ENCODE assay signal across 23 mouse cellular contexts in genomic region chr14:46363209-46363608, GRCm38 (mm10). TPM values are rescaled to one million over a fixed set of nuclear protein-coding genes. Genes with fewer than 3 reads are reported as not detected.
A peak's percentile ranks its signal among the peaks of the same experiment; 100 is the strongest.
DNase-seq lines count a peak whose midpoint lies in the region; ATAC-seq and TF ChIP-seq lines count a peak whose summit lies in the region.
"Had no signal": no experiment of that assay in that cellular context is flagged by ENCODE, and none has a peak within 500 bp of the region (broad histone marks: within the 10 kb centered on the region; RNA-seq: fewer than 3 reads in every experiment).

No protein-coding gene starts in this region.

- H3K27ac ChIP-seq in heart, adult 2 months, result no peak overlapping the region
- H3K27ac ChIP-seq in heart, embryonic 11.5 days (ENCODE audit: low read depth, low read length), result no peak overlapping the region
- H3K27ac ChIP-seq in testis, adult 2 months (ENCODE audit: control insufficient read depth, insufficient read depth, low read depth, low read length), result no peak overlapping the region
- H3K27ac ChIP-seq in stomach, postnatal 0 days (replicated peaks), result no peak overlapping the region
- H3K27ac ChIP-seq: forebrain, embryonic 12.5 days; liver, embryonic 15.5 days; midbrain, embryonic 10.5 days had no signal

- intact Hi-C loops in heart, adult 2 months (cut with DNase I), result no loop called here

- no peak for DNase-seq in heart, adult 2 months
- DNase-seq in testis, postnatal 10 days (ENCODE audit: low spot score), result no peak
- DNase-seq in kidney, postnatal 4 days, result peak; percentile 35 to 37
- no peak for DNase-seq in stomach, postnatal 0 days (ENCODE audit: low spot score)
- no peak for DNase-seq in frontal cortex, postnatal 36 days (ENCODE audit: low spot score in 2 of 2)
- DNase-seq in heart, postnatal 4 days, result no peak
- DNase-seq: adrenal gland, postnatal 36 days; cerebellum, postnatal 10 days; heart, adult 18-20 months; right cerebral cortex, postnatal 14 days had no signal

- no peak for ATAC-seq in heart, embryonic 11.5 days (replicated peaks; ENCODE audit: insufficient number of reproducible peaks, low FRiP score, low TSS enrichment)
- no peak for ATAC-seq in stomach, postnatal 0 days (ENCODE audit: low FRiP score, low TSS enrichment)
- ATAC-seq: inflammation-experienced regulatory T-cells, adult 6 months had no signal

- H3K79me2 ChIP-seq in heart, adult 2 months (replicated peaks; ENCODE audit: control insufficient read depth, insufficient read depth, low read length), result no peaks in the 10 kb centered on the region

- TF ChIP-seq POLR2A in heart, adult 2 months (IDR thresholded peaks at IDR 0.05; ENCODE audit: insufficient read depth, low read depth, low read length), result no peak
- no peak for TF ChIP-seq POLR2A in testis, adult 2 months (IDR thresholded peaks at IDR 0.05; ENCODE audit: control insufficient read depth, low read depth, low read length)

- TF ChIP-seq CTCF in heart, adult 2 months (IDR thresholded peaks at IDR 0.05), result peak; percentile 27
- no peak for TF ChIP-seq CTCF in testis, adult 2 months (IDR thresholded peaks at IDR 0.05; ENCODE audit: control insufficient read depth, insufficient read depth, insufficient replicate concordance, low read depth, low read length)
- TF ChIP-seq CTCF in stomach, postnatal 0 days (IDR thresholded peaks at IDR 0.05; ENCODE audit: low read depth), result peak; percentile 39; the same call in 1 of the 2 replicates

- H3K27me3 ChIP-seq in heart, adult 2 months (ENCODE audit: control insufficient read depth, insufficient read depth, low read length), result no peaks in the 10 kb centered on the region
- no peaks in the 10 kb centered on the region for H3K27me3 ChIP-seq in heart, embryonic 11.5 days (ENCODE audit: control insufficient read depth, insufficient read depth, low read length)
- H3K27me3 ChIP-seq in testis, adult 2 months (ENCODE audit: control insufficient read depth, insufficient read depth, low read length), result no peaks in the 10 kb centered on the region
- no peaks in the 10 kb centered on the region for H3K27me3 ChIP-seq in stomach, postnatal 0 days (ENCODE audit: control insufficient read depth, insufficient read depth, low read length)
- H3K27me3 ChIP-seq: forebrain, embryonic 12.5 days; liver, embryonic 15.5 days had no signal

- no peak overlapping the region for H3K4me2 ChIP-seq in heart, embryonic 11.5 days
- H3K4me2 ChIP-seq in stomach, postnatal 0 days (replicated peaks; ENCODE audit: low read depth), result no peak overlapping the region
- H3K4me2 ChIP-seq: forebrain, embryonic 12.5 days; liver, embryonic 15.5 days had no signal

- no peak overlapping the region for H3K9ac ChIP-seq in heart, adult 2 months (ENCODE audit: low read depth, low read length)
- no peak overlapping the region for H3K9ac ChIP-seq in heart, embryonic 11.5 days (ENCODE audit: low read depth, low read length)
- H3K9ac ChIP-seq in stomach, postnatal 0 days (ENCODE audit: low read length), result no peak overlapping the region
- H3K9ac ChIP-seq: forebrain, embryonic 12.5 days; liver, embryonic 15.5 days had no signal

- no peak for TF ChIP-seq EP300 in heart, adult 2 months (IDR thresholded peaks at IDR 0.05; ENCODE audit: insufficient read depth, low read depth, low read length)
- TF ChIP-seq EP300 in stomach, postnatal 0 days (optimal IDR thresholded peaks at IDR 0.05), result no peak

- no peak overlapping the region for H3K4me3 ChIP-seq in heart, adult 2 months
- no peak overlapping the region for H3K4me3 ChIP-seq in heart, embryonic 11.5 days (ENCODE audit: low read depth, low read length)
- peak overlapping the region; percentile 56 for H3K4me3 ChIP-seq in testis, adult 2 months (ENCODE audit: control insufficient read depth, low read depth, low read length)
- H3K4me3 ChIP-seq in stomach, postnatal 0 days (ENCODE audit: low read depth, low read length), result no peak overlapping the region
- H3K4me3 ChIP-seq: forebrain, embryonic 12.5 days; liver, embryonic 15.5 days; midbrain, embryonic 10.5 days; myocyte had no signal

- no peaks in the 10 kb centered on the region for H3K4me1 ChIP-seq in heart, adult 2 months (ENCODE audit: control insufficient read depth, insufficient read depth, low read length)
- H3K4me1 ChIP-seq in heart, embryonic 11.5 days (ENCODE audit: control insufficient read depth, insufficient read depth, low read length), result no peaks in the 10 kb centered on the region
- peaks cover 4% of the 10 kb centered on the region for H3K4me1 ChIP-seq in testis, adult 2 months (ENCODE audit: control insufficient read depth, insufficient read depth, low read length)
- H3K4me1 ChIP-seq in stomach, postnatal 0 days (replicated peaks; ENCODE audit: control insufficient read depth, insufficient read depth), result no peaks in the 10 kb centered on the region
- H3K4me1 ChIP-seq: forebrain, embryonic 12.5 days; liver, embryonic 15.5 days; midbrain, embryonic 10.5 days had no signal

- 36% methylated on average over 10 of the region's 10 CpGs for WGBS in heart, adult 2 months
- WGBS in heart, embryonic 11.5 days (ENCODE audit: insufficient replicate concordance), result 31% methylated on average over 10 of the region's 10 CpGs
- 31% methylated on average over 10 of the region's 10 CpGs for WGBS in stomach, postnatal 0 days

- H3K9me3 ChIP-seq in heart, embryonic 11.5 days (replicated peaks; ENCODE audit: control insufficient read depth, low read length), result no peaks in the 10 kb centered on the region
- no peaks in the 10 kb centered on the region for H3K9me3 ChIP-seq in stomach, postnatal 0 days (ENCODE audit: control insufficient read depth, low read length)
- H3K9me3 ChIP-seq: forebrain, embryonic 12.5 days; liver, embryonic 15.5 days; midbrain, embryonic 10.5 days had no signal

- H3K36me3 ChIP-seq in heart, adult 2 months (ENCODE audit: control insufficient read depth, insufficient read depth, low read length), result no peaks in the 10 kb centered on the region
- no peaks in the 10 kb centered on the region for H3K36me3 ChIP-seq in heart, embryonic 11.5 days (ENCODE audit: control insufficient read depth, insufficient read depth, low read length)
- no peaks in the 10 kb centered on the region for H3K36me3 ChIP-seq in testis, adult 2 months (ENCODE audit: control insufficient read depth, insufficient read depth, low read length)
- H3K36me3 ChIP-seq in stomach, postnatal 0 days (ENCODE audit: control insufficient read depth, insufficient read depth, low read length), result no peaks in the 10 kb centered on the region
- H3K36me3 ChIP-seq: forebrain, embryonic 12.5 days; liver, embryonic 15.5 days; midbrain, embryonic 10.5 days had no signal

RNA-seq across cellular contexts. Expression of gene Gm15217, which starts 16.0 kb away (rescaled TPM):
- total RNA-seq in heart, adult 2 months (2021), result not detected
- not detected in 2 replicates for polyA plus RNA-seq in heart, adult 2 months (2012; rRNA removed)
- 0.32 TPM in 1 of 2 replicates, not detected in the other for polyA plus RNA-seq in heart, embryonic 11.5 days (2014; fragmentation: Nextera tagmentation; extraction: Ambion mirVana)
- polyA plus RNA-seq in testis, adult 2 months (2012; rRNA removed), result not detected in 2 replicates
- polyA plus RNA-seq in stomach, postnatal 0 days (2015; fragmentation: Nextera tagmentation; extraction: Ambion mirVana), result 0.18 and 0.30 TPM in 2 replicates
- total RNA-seq in heart, postnatal 4 days (2021), result not detected
- total RNA-seq: adrenal gland, postnatal 36 days; heart, adult 18-20 months; heart, postnatal 25 days; layer of hippocampus, postnatal 14 days; left cerebral cortex, postnatal 25 days; MEL had no signal
- polyA plus RNA-seq: embryonic facial prominence, embryonic 14.5 days; forebrain, embryonic 12.5 days; inflammation-experienced regulatory T-cells, adult 6 months; liver, embryonic 15.5 days; midbrain, embryonic 10.5 days; myocyte; thymus, postnatal 0 days had no signal

RNA-seq across cellular contexts. Expression of gene Bmp4, which starts 27.3 kb away (rescaled TPM):
- total RNA-seq in heart, adult 2 months (2021), result 10 to 100 TPM in 1 of 2 experiments, 1 to 10 TPM in 1; 7.6 to 14.4 TPM
- polyA plus RNA-seq in heart, adult 2 months (2012; rRNA removed), result 35.6 and 36.5 TPM in 2 replicates
- polyA plus RNA-seq in heart, embryonic 11.5 days (2014; fragmentation: Nextera tagmentation; extraction: Ambion mirVana), result 34.1 and 42.2 TPM in 2 replicates
- 5.0 and 5.7 TPM in 2 replicates for polyA plus RNA-seq in testis, adult 2 months (2012; rRNA removed)
- 20.3 and 23.3 TPM in 2 replicates for polyA plus RNA-seq in stomach, postnatal 0 days (2015; fragmentation: Nextera tagmentation; extraction: Ambion mirVana)
- total RNA-seq in heart, postnatal 4 days (2021), result 10 to 100 TPM; 10.2 to 16.2 TPM
- total RNA-seq: MEL had no signal
- polyA plus RNA-seq: inflammation-experienced regulatory T-cells, adult 6 months had no signal

Comparison
In these comparisons a context has a peak if more than half of its experiments do, and no peak if none do; other contexts are left out.
1. DNase-seq: peak in kidney, postnatal 4 days (2 of 2); none in heart, adult 2 months (0 of 2), testis, postnatal 10 days (single experiment), stomach, postnatal 0 days (single experiment), frontal cortex, postnatal 36 days (0 of 2) and heart, postnatal 4 days (single experiment).